Mouse (Mus musculus) erythroblast, embryonic 14.5 days (primary cell): ENCODE measurements around the gene 1110004F10Rik.

Experiments used
- GATA1 ChIP-seq: IDR thresholded peaks from 2 replicates; pipeline ENCODE4 v1.6.1; 2012; ENCODE audit warnings: low read length, inconsistent platforms, mixed read lengths
- TAL1 ChIP-seq: IDR thresholded peaks from 3 replicates; pipeline ENCODE4 v1.6.1; 2012; ENCODE audit warnings: low read length, inconsistent platforms, mixed read lengths

DNA sequence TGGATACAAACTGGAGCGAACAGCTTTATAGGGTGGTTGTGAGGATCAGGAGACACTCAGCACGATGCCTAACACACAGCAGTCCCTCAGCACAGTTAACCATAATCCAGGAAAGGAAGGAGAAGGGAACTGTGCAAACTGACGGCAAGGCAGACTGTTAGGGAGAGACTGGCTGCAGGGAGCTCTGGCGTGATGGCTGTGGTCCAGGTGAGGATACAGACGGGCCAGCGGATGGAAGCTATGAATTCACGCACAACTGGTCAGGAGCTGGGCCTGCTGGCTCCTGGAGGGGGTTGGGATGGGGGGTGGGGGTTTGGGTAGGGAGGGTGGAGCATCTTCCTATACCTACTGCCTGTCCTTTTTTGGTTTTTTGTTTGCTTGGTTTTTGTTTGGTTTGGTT is 86.5 kb downstream of the 1110004F10Rik start:
- no peak for TF ChIP-seq GATA1
- TF ChIP-seq TAL1 = no peak
